Mouse (Mus musculus): ENCODE measurements around the gene Arhgap1. TPM values are rescaled to one million over a fixed set of nuclear protein-coding genes. Genes with fewer than 3 reads are reported as not detected.

Arhgap1 gene
- total RNA-seq, 2 experiments from 2014 or later: 63.7 to 68.4 TPM

GRCm38 (mm10) chr2:91646733-91647132 lies 2.9 kb upstream of the Arhgap1 start:
- DNase-seq: peak; percentile 38 to 66

GRCm38 (mm10) chr2:91649152-91649551 lies 508 bp upstream of the Arhgap1 start:
- DNase-seq: no peak

GRCm38 (mm10) chr2:91650360-91650995 lies 818 bp downstream of the Arhgap1 start:
- no peak for DNase-seq

- no peak for DNase-seq
Observed at GRCm38 (mm10) chr2:91651458-91652258, 2.0 kb downstream of the Arhgap1 start.

GRCm38 (mm10) chr2:91652863-91653262 lies 3.2 kb downstream of the Arhgap1 start:
- no peak for DNase-seq

- DNase-seq: no peak
Observed at GRCm38 (mm10) chr2:91655388-91655787, 5.7 kb downstream of the Arhgap1 start.

- DNase-seq: no peak
Observed at GRCm38 (mm10) chr2:91655827-91656226, 6.2 kb downstream of the Arhgap1 start.

- no peak for DNase-seq
Observed at GRCm38 (mm10) chr2:91656774-91657173, 7.1 kb downstream of the Arhgap1 start.

- no peak for DNase-seq
Observed at GRCm38 (mm10) chr2:91659657-91660056, 10.0 kb downstream of the Arhgap1 start.

GRCm38 (mm10) chr2:91660981-91661380 lies 11.3 kb downstream of the Arhgap1 start:
- no peak for DNase-seq

- no peak for DNase-seq
Observed at GRCm38 (mm10) chr2:91664780-91665179, 15.1 kb downstream of the Arhgap1 start.

GRCm38 (mm10) chr2:91666386-91666910 lies 16.8 kb downstream of the Arhgap1 start:
- DNase-seq: no peak

- no peak for DNase-seq
Observed at GRCm38 (mm10) chr2:91667747-91668146, 18.1 kb downstream of the Arhgap1 start.

GRCm38 (mm10) chr2:91669326-91669725 lies 19.7 kb downstream of the Arhgap1 start:
- DNase-seq: peak in 1 of 2 experiments; percentile 62

GRCm38 (mm10) chr2:91670038-91670437 lies 20.4 kb downstream of the Arhgap1 start:
- DNase-seq: peak in 1 of 2 experiments; percentile 31

GRCm38 (mm10) chr2:91673587-91673986 lies 23.9 kb downstream of the Arhgap1 start:
- no peak for DNase-seq

- DNase-seq: no peak
Observed at GRCm38 (mm10) chr2:91674895-91675294, 25.2 kb downstream of the Arhgap1 start.

GRCm38 (mm10) chr2:91676420-91676819 lies 26.8 kb downstream of the Arhgap1 start:
- no peak for DNase-seq

GRCm38 (mm10) chr2:91676961-91677360 lies 27.3 kb downstream of the Arhgap1 start:
- DNase-seq: no peak

GRCm38 (mm10) chr2:91682850-91683249 lies 33.2 kb downstream of the Arhgap1 start:
- peak; percentile 17 to 59 for DNase-seq

- DNase-seq: no peak
Observed at GRCm38 (mm10) chr2:91683919-91684318, 34.3 kb downstream of the Arhgap1 start.

GRCm38 (mm10) chr2:91689452-91689851 lies 39.8 kb downstream of the Arhgap1 start:
- peak; percentile 90 to 93 for DNase-seq
